Mouse (Mus musculus) cortical plate, adult 2 months (tissue): ENCODE measurements at regions not wholly inside any gene's neighbourhood (a gene's known extent, or its start where the extent isn't known, plus 50 kb on each side); places are given as distances from the start of the nearest gene placed in this dataset.

Source experiments
- CTCF ChIP-seq: fragments of 200-500 bp; IDR thresholded peaks from 2 replicates; pipeline ENCODE4 v1.5.1; 2011; ENCODE audit warnings: mild to moderate bottlenecking, control low read depth, low read length; ENCODE audit not compliant: insufficient read depth; ENCODE audit errors: extremely low read depth
- POLR2A ChIP-seq: fragments of 200-500 bp; IDR thresholded peaks from 2 replicates; pipeline ENCODE4 v1.6.1; 2011; ENCODE audit warnings: mild to moderate bottlenecking, low read length, control low read depth; ENCODE audit not compliant: insufficient read depth; ENCODE audit errors: extremely low read depth

- TF ChIP-seq CTCF (no peak), POLR2A (no peak)
Observed at GRCm38 (mm10) chr7:110690856-110691255, 63.4 kb downstream of the Adm start.
